Mouse (Mus musculus): ENCODE data around the gene Cdk14. TPM values are rescaled to one million over a fixed set of nuclear protein-coding genes. Genes with fewer than 3 reads are reported as not detected.

Cdk14 gene
- total RNA-seq, 1 experiment = 3.5 TPM

GRCm38 (mm10) chr5:4816981-4817380 lies 603.1 kb downstream of the Cdk14 start:
- TF ChIP-seq HCFC1 (IDR thresholded peaks at IDR 0.05; ENCODE audit: borderline replicate concordance, insufficient read depth, low read length) (no peak), ZNF384 (IDR thresholded peaks at IDR 0.05; ENCODE audit: low read depth, low read length) (no peak), MAFK (IDR thresholded peaks at IDR 0.05; ENCODE audit: insufficient read depth, low read depth, low read length) (no peak)
- Histone ChIP-seq H3K4me1 (ENCODE audit: control insufficient read depth in 2 of 2, insufficient read depth in 2 of 2, low read length in 2 of 2, poor library complexity in 1 of 2) (no peaks in the 10 kb centered on the region), H3K27ac (ENCODE audit: insufficient read depth, low read depth, low read length, poor library complexity, severe bottlenecking) (no peak overlapping the region), H3K9ac (ENCODE audit: insufficient read depth, low read depth, low read length, poor library complexity, severe bottlenecking) (no peak overlapping the region), H3K9me3 (ENCODE audit: control insufficient read depth, insufficient read depth, low read depth, low read length) (no peaks in the 10 kb centered on the region), H3K4me3 (ENCODE audit: insufficient read depth in 1 of 2, low read depth in 1 of 2, low read length in 2 of 2, poor library complexity in 1 of 2, severe bottlenecking in 1 of 2) (no peak overlapping the region), H3K36me3 (ENCODE audit: control insufficient read depth, insufficient read depth, low read length, poor library complexity, severe bottlenecking) (no peaks in the 10 kb centered on the region)
- DNase-seq (ENCODE audit: low read depth, low spot score) = no peak
- in situ Hi-C loops (cut with MboI; ENCODE audit: low sequenced_read_pairs in 2 of 2, unreplicated experiment in 2 of 2) = no loop called here

GRCm38 (mm10) chr5:4814465-4815204 lies 605.5 kb downstream of the Cdk14 start:
- Histone ChIP-seq H3K4me3 (ENCODE audit: insufficient read depth in 1 of 2, low read depth in 1 of 2, low read length in 2 of 2, poor library complexity in 1 of 2, severe bottlenecking in 1 of 2) (no peak overlapping the region), H3K36me3 (ENCODE audit: control insufficient read depth, insufficient read depth, low read length, poor library complexity, severe bottlenecking) (no peaks in the 10 kb centered on the region), H3K4me1 (ENCODE audit: control insufficient read depth in 2 of 2, insufficient read depth in 2 of 2, low read length in 2 of 2, poor library complexity in 1 of 2) (no peaks in the 10 kb centered on the region), H3K9ac (ENCODE audit: insufficient read depth, low read depth, low read length, poor library complexity, severe bottlenecking) (no peak overlapping the region), H3K9me3 (ENCODE audit: control insufficient read depth, insufficient read depth, low read depth, low read length) (no peaks in the 10 kb centered on the region), H3K27ac (ENCODE audit: insufficient read depth, low read depth, low read length, poor library complexity, severe bottlenecking) (no peak overlapping the region)
- TF ChIP-seq ZNF384 (IDR thresholded peaks at IDR 0.05; ENCODE audit: low read depth, low read length) (no peak), HCFC1 (IDR thresholded peaks at IDR 0.05; ENCODE audit: borderline replicate concordance, insufficient read depth, low read length) (no peak), ZC3H11A (IDR thresholded peaks at IDR 0.05; ENCODE audit: borderline replicate concordance, low read depth, low read length) (no peak), MAFK (IDR thresholded peaks at IDR 0.05; ENCODE audit: insufficient read depth, low read depth, low read length) (no peak), CHD2 (IDR thresholded peaks at IDR 0.05; ENCODE audit: low read depth, low read length) (no peak)
- in situ Hi-C loops (cut with MboI; ENCODE audit: low sequenced_read_pairs in 2 of 2, unreplicated experiment in 2 of 2) = no loop called here
- DNase-seq (ENCODE audit: low read depth, low spot score) = no peak

- no peak overlapping the region for H3K27ac ChIP-seq (ENCODE audit: insufficient read depth, low read depth, low read length, poor library complexity, severe bottlenecking)
- H3K9ac ChIP-seq (ENCODE audit: insufficient read depth, low read depth, low read length, poor library complexity, severe bottlenecking) = no peak overlapping the region
- TF ChIP-seq MAFK (IDR thresholded peaks at IDR 0.05; ENCODE audit: insufficient read depth, low read depth, low read length) = no peak
- TF ChIP-seq ZC3H11A (IDR thresholded peaks at IDR 0.05; ENCODE audit: borderline replicate concordance, low read depth, low read length) = no peak
- no peak for TF ChIP-seq HCFC1 (IDR thresholded peaks at IDR 0.05; ENCODE audit: borderline replicate concordance, insufficient read depth, low read length)
- TF ChIP-seq CHD2 (IDR thresholded peaks at IDR 0.05; ENCODE audit: low read depth, low read length) = no peak
- no peak for TF ChIP-seq ZNF384 (IDR thresholded peaks at IDR 0.05; ENCODE audit: low read depth, low read length)
- H3K4me3 ChIP-seq (ENCODE audit: insufficient read depth in 1 of 2, low read depth in 1 of 2, low read length in 2 of 2, poor library complexity in 1 of 2, severe bottlenecking in 1 of 2) = no peak overlapping the region
- no peaks in the 10 kb centered on the region for H3K36me3 ChIP-seq (ENCODE audit: control insufficient read depth, insufficient read depth, low read length, poor library complexity, severe bottlenecking)
- no peaks in the 10 kb centered on the region for H3K4me1 ChIP-seq (ENCODE audit: control insufficient read depth in 2 of 2, insufficient read depth in 2 of 2, low read length in 2 of 2, poor library complexity in 1 of 2)
- no peaks in the 10 kb centered on the region for H3K9me3 ChIP-seq (ENCODE audit: control insufficient read depth, insufficient read depth, low read depth, low read length)
- in situ Hi-C loops (cut with MboI; ENCODE audit: low sequenced_read_pairs in 2 of 2, unreplicated experiment in 2 of 2) = no loop called here
- DNase-seq (ENCODE audit: low read depth, low spot score) = no peak
Observed at GRCm38 (mm10) chr5:4813357-4813756, 606.8 kb downstream of the Cdk14 start.

GRCm38 (mm10) chr5:4812036-4812729 lies 607.9 kb downstream of the Cdk14 start:
- no peaks in the 10 kb centered on the region for H3K4me1 ChIP-seq (ENCODE audit: control insufficient read depth in 2 of 2, insufficient read depth in 2 of 2, low read length in 2 of 2, poor library complexity in 1 of 2)
- DNase-seq (ENCODE audit: low read depth, low spot score) = no peak
- no peaks in the 10 kb centered on the region for H3K9me3 ChIP-seq (ENCODE audit: control insufficient read depth, insufficient read depth, low read depth, low read length)
- no peak overlapping the region for H3K27ac ChIP-seq (ENCODE audit: insufficient read depth, low read depth, low read length, poor library complexity, severe bottlenecking)
- H3K4me3 ChIP-seq (ENCODE audit: insufficient read depth in 1 of 2, low read depth in 1 of 2, low read length in 2 of 2, poor library complexity in 1 of 2, severe bottlenecking in 1 of 2) = no peak overlapping the region
- in situ Hi-C loops (cut with MboI; ENCODE audit: low sequenced_read_pairs in 2 of 2, unreplicated experiment in 2 of 2) = no loop called here
- TF ChIP-seq CHD2 (IDR thresholded peaks at IDR 0.05; ENCODE audit: low read depth, low read length) (no peak), MAFK (IDR thresholded peaks at IDR 0.05; ENCODE audit: insufficient read depth, low read depth, low read length) (no peak), ZC3H11A (IDR thresholded peaks at IDR 0.05; ENCODE audit: borderline replicate concordance, low read depth, low read length) (no peak), ZNF384 (IDR thresholded peaks at IDR 0.05; ENCODE audit: low read depth, low read length) (no peak), HCFC1 (IDR thresholded peaks at IDR 0.05; ENCODE audit: borderline replicate concordance, insufficient read depth, low read length) (no peak)
- H3K36me3 ChIP-seq (ENCODE audit: control insufficient read depth, insufficient read depth, low read length, poor library complexity, severe bottlenecking) = no peaks in the 10 kb centered on the region
- no peak overlapping the region for H3K9ac ChIP-seq (ENCODE audit: insufficient read depth, low read depth, low read length, poor library complexity, severe bottlenecking)

Measured in ES-E14 (cell line).